Mouse (Mus musculus): Measurements from ENCODE around the gene Prickle1.

Prickle1 gene

GRCm38 (mm10) chr15:93595746-93596145 lies at the start of gene Prickle1:
Gene Prickle1, minus strand, starts transcription at chr15:93595891.
- DNase-seq = peak; percentile 94

GRCm38 (mm10) chr15:93640221-93640620 lies 44.5 kb upstream of the Prickle1 start:
- no peak for DNase-seq

- DNase-seq = no peak
Observed at GRCm38 (mm10) chr15:93636976-93637375, 41.3 kb upstream of the Prickle1 start.

GRCm38 (mm10) chr15:93635603-93636002 lies 39.9 kb upstream of the Prickle1 start:
- DNase-seq = no peak

- DNase-seq = no peak
Observed at GRCm38 (mm10) chr15:93634536-93634935, 38.8 kb upstream of the Prickle1 start.

- DNase-seq = no peak
Observed at GRCm38 (mm10) chr15:93630001-93630541, 34.4 kb upstream of the Prickle1 start.

GRCm38 (mm10) chr15:93629201-93629600 lies 33.5 kb upstream of the Prickle1 start:
- DNase-seq = no peak

- DNase-seq = no peak
Observed at GRCm38 (mm10) chr15:93627836-93628797, 32.4 kb upstream of the Prickle1 start.

- no peak for DNase-seq
Observed at GRCm38 (mm10) chr15:93619551-93619950, 23.9 kb upstream of the Prickle1 start.

GRCm38 (mm10) chr15:93618442-93619150 lies 22.9 kb upstream of the Prickle1 start:
- DNase-seq = no peak

- DNase-seq = peak; percentile 1
Observed at GRCm38 (mm10) chr15:93616277-93616676, 20.6 kb upstream of the Prickle1 start.

GRCm38 (mm10) chr15:93615031-93615430 lies 19.3 kb upstream of the Prickle1 start:
- DNase-seq = peak; percentile 6

GRCm38 (mm10) chr15:93613606-93614005 lies 17.9 kb upstream of the Prickle1 start:
- DNase-seq = no peak

- DNase-seq = no peak
Observed at GRCm38 (mm10) chr15:93611536-93612300, 16.0 kb upstream of the Prickle1 start.

- peak; percentile 2 for DNase-seq
Observed at GRCm38 (mm10) chr15:93610721-93611201, 15.1 kb upstream of the Prickle1 start.

GRCm38 (mm10) chr15:93610288-93610687 lies 14.6 kb upstream of the Prickle1 start:
- no peak for DNase-seq

GRCm38 (mm10) chr15:93602850-93603249 lies 7.2 kb upstream of the Prickle1 start:
- no peak for DNase-seq

GRCm38 (mm10) chr15:93601461-93602015 lies 5.8 kb upstream of the Prickle1 start:
- DNase-seq = no peak

- DNase-seq = no peak
Observed at GRCm38 (mm10) chr15:93596991-93597390, 1.3 kb upstream of the Prickle1 start.

GRCm38 (mm10) chr15:93596285-93596684 lies 594 bp upstream of the Prickle1 start:
- DNase-seq = peak; percentile 69

GRCm38 (mm10) chr15:93594888-93595698 lies 598 bp downstream of the Prickle1 start:
- DNase-seq = peak; percentile 70
